ENCODE assay signal across 15 mouse cellular contexts in genomic region chr1:150403914-150404313, GRCm38 (mm10).
"Had no signal": no experiment of that assay in that cellular context is flagged by ENCODE, and none has a peak within 500 bp of the region (broad histone marks: within the 10 kb centered on the region; RNA-seq: fewer than 3 reads in every experiment).

No protein-coding gene starts in this region.

- H3K27me3 ChIP-seq: neural tube, embryonic 15.5 days; stomach, embryonic 15.5 days had no signal

- H3K4me2 ChIP-seq: neural tube, embryonic 15.5 days; stomach, embryonic 15.5 days had no signal

- DNase-seq: retina, postnatal 1 day; right cerebral cortex, adult 18-20 months; right cerebral cortex, postnatal 14 days; right cerebral cortex, postnatal 25 days; right cerebral cortex, postnatal 4 days; spleen, adult 18-20 months; thymus, adult 18-20 months; thymus, adult 2 months; thymus, postnatal 14 days; thymus, postnatal 25 days; thymus, postnatal 36 days; thymus, postnatal 4 days had no signal

- H3K4me1 ChIP-seq: neural tube, embryonic 15.5 days; stomach, embryonic 15.5 days had no signal

- H3K9ac ChIP-seq: neural tube, embryonic 15.5 days; stomach, embryonic 15.5 days had no signal

- H3K4me3 ChIP-seq: neural tube, embryonic 15.5 days; stomach, embryonic 15.5 days had no signal

- H3K9me3 ChIP-seq: neural tube, embryonic 15.5 days; stomach, embryonic 15.5 days had no signal

- H3K27ac ChIP-seq: neural tube, embryonic 15.5 days; stomach, embryonic 15.5 days; stomach, postnatal 0 days had no signal
